Mouse (Mus musculus) E14TG2a.4 (cell line): ENCODE results near the gene Cdk20.

ENCODE experiments used
- H3K27me3 ChIP-seq: 2 replicates; pipeline ENCODE4 v1.6.1; 2014; ENCODE audit warnings: low read length, control low read depth; ENCODE audit not compliant: insufficient read depth
- H3K36me3 ChIP-seq: 2 replicates; pipeline ENCODE4 v1.6.1; 2014; ENCODE audit warnings: low read length, control low read depth; ENCODE audit not compliant: insufficient read depth
- H3K4me1 ChIP-seq: replicated peaks from 2 replicates; pipeline ENCODE4 v1.6.1; 2014; ENCODE audit warnings: low read depth, low read length, control low read depth
- H3K4me3 ChIP-seq: replicated peaks from 2 replicates; pipeline ENCODE4 v1.5.1; 2014; ENCODE audit warnings: mild to moderate bottlenecking, low read length
- H3K9me3 ChIP-seq: 2 replicates; pipeline ENCODE4 v1.6.1; 2014; ENCODE audit warnings: low read length, control low read depth
- CTCF ChIP-seq: conservative IDR thresholded peaks from 2 replicates; pipeline ENCODE4 v1.5.1; 2014; ENCODE audit warnings: low read length
- NANOG ChIP-seq: IDR thresholded peaks from 2 replicates; pipeline ENCODE4 v1.6.1; 2014; ENCODE audit warnings: borderline replicate concordance, low read length, mixed read lengths
- POU5F1 ChIP-seq: IDR thresholded peaks from 2 replicates; pipeline ENCODE4 v1.6.1; 2014; ENCODE audit warnings: low read length, borderline replicate concordance

The Cdk20 gene

GRCm38 (mm10) chr13:64402504-64402949 is 29.6 kb upstream of the Cdk20 start:
- H3K27me3 ChIP-seq = no peaks in the 10 kb centered on the region
- H3K36me3 ChIP-seq = no peaks in the 10 kb centered on the region
- H3K9me3 ChIP-seq = no peaks in the 10 kb centered on the region
- peaks cover 8% of the 10 kb centered on the region; the same call in 1 of the 2 replicates for H3K4me1 ChIP-seq
- no peak overlapping the region for H3K4me3 ChIP-seq
- TF ChIP-seq POU5F1 (no peak), NANOG (no peak), CTCF (no peak)

DNA sequence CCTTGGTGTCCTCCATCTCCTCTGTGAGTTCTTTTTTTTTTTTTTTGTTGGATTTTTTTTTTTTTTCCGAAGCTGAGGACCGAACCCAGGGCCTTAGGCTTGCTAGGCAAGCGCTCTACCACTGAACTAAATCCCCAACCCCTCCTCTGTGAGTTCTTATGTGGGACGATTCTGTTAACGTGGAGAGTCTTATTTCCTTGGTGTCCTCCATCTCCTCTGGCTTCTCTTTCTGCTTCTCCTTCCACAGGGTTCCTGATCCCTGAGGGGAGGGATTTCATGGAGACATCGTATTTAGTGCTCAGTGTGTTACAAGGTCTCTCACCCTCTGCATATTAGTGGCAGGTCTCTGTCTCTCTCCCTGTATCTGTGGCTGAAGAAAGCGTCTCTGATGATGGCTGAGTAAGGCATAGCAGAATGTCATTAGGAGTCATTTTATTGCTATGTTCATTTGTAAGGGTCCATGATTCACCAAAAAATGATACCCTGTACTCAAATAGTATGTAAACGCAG is 29.1 kb upstream of the Cdk20 start:
- no peaks in the 10 kb centered on the region for H3K36me3 ChIP-seq
- no peaks in the 10 kb centered on the region for H3K9me3 ChIP-seq
- no peak for TF ChIP-seq NANOG
- TF ChIP-seq POU5F1 = no peak
- TF ChIP-seq CTCF = no peak
- H3K27me3 ChIP-seq = no peaks in the 10 kb centered on the region
- H3K4me3 ChIP-seq = no peak overlapping the region
- H3K4me1 ChIP-seq = peaks cover 8% of the 10 kb centered on the region; the same call in 1 of the 2 replicates

DNA sequence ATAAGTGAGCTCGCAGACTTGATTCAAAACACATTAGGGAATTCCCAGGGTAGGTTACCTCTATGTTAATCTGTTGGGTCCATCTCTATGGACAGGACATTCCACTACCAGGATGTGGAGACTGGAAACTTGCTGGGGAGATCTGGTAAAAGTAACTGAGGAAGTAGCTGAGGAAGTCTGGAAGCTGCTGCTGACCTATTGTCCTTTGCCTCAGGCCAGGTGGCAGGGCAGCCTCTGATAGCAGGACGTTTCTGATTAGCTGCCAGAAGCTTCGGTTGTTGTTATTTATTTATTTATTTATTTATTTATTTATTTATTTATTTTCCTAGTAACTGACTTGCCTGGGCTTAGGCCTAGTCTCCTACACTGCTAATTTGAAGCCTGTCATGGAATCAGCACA is 28.6 kb upstream of the Cdk20 start:
- H3K36me3 ChIP-seq = no peaks in the 10 kb centered on the region
- TF ChIP-seq CTCF (no peak), NANOG (no peak), POU5F1 (no peak)

DNA sequence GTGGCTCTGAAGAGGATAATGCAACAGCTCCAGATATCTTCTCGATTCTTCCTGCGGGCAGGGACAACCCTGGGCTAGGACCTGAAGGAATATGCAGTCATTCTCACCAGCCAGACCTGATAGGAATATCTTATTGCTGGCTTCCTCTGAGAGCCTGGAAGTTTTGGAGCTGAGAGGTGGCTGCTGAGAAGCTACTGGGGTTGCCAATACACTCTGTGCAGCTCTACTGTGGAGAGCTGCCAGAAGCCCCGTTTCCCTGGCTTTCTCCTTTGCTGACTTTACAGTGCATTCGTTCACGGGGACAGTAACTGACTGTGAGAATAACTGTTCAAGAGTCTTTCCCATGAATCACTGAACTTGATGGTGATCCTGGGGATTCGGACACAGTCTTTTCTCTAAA is 26.6 kb upstream of the Cdk20 start:
- Histone ChIP-seq H3K27me3 (no peaks in the 10 kb centered on the region), H3K9me3 (no peaks in the 10 kb centered on the region), H3K4me1 (peaks cover 8% of the 10 kb centered on the region; the same call in 1 of the 2 replicates), H3K36me3 (no peaks in the 10 kb centered on the region), H3K4me3 (no peak overlapping the region)
- TF ChIP-seq POU5F1 (no peak), CTCF (no peak), NANOG (no peak)

More for the DNA sequence above, 28.6 kb upstream of the Cdk20 start:
- Histone ChIP-seq H3K4me1 (peaks cover 8% of the 10 kb centered on the region; the same call in 1 of the 2 replicates), H3K4me3 (no peak overlapping the region), H3K9me3 (no peaks in the 10 kb centered on the region), H3K27me3 (no peaks in the 10 kb centered on the region)

GRCm38 (mm10) chr13:64407992-64408391 is 24.1 kb upstream of the Cdk20 start:
- no peak for TF ChIP-seq POU5F1
- TF ChIP-seq CTCF = no peak
- TF ChIP-seq NANOG = no peak
- Histone ChIP-seq H3K27me3 (no peaks in the 10 kb centered on the region), H3K4me3 (no peak overlapping the region), H3K4me1 (no peaks in the 10 kb centered on the region), H3K36me3 (no peaks in the 10 kb centered on the region), H3K9me3 (no peaks in the 10 kb centered on the region)

DNA sequence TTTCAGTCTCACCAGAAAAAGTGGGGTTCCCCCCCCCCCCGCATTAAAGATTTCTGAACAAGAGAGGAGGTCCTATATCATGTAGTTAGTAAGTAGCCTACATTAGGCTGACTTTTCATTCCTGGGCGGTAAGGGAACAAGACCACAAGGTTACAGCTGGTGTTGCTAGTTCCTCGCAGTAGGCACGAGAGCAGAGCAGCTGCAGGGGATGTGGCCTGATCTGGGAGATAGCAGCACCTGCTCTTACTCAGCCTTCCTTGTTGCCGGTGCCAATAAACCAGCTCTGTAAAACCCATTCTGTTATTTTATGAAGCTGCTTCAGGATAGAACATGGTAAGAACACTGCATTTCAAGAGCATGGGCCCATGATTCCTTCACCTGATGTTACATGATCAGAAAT is 21.5 kb upstream of the Cdk20 start:
- Histone ChIP-seq H3K4me3 (no peak overlapping the region), H3K27me3 (no peaks in the 10 kb centered on the region), H3K9me3 (no peaks in the 10 kb centered on the region), H3K4me1 (no peaks in the 10 kb centered on the region), H3K36me3 (no peaks in the 10 kb centered on the region)
- TF ChIP-seq CTCF (no peak), POU5F1 (no peak), NANOG (no peak)

DNA sequence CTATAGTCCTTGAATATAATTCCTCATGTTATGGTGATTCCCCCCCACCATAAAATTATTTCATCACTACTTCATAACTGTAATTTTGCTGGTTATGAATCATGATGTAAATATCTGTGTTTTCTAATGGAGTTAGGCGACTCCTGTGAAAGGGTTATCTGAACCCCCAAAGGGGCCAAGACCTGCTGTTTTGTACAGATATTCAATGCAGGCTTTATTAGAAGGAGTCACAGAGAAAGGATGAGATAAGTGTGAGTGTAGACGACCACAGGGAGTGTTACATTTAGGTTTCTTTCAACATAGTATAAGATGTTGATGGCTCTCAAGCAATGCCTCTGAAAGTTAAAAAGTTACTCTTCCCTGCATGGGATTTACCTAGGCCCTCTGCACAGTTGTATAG is 20.8 kb upstream of the Cdk20 start:
- no peak for TF ChIP-seq CTCF
- no peak for TF ChIP-seq POU5F1
- TF ChIP-seq NANOG = no peak
- no peaks in the 10 kb centered on the region for H3K4me1 ChIP-seq

DNA sequence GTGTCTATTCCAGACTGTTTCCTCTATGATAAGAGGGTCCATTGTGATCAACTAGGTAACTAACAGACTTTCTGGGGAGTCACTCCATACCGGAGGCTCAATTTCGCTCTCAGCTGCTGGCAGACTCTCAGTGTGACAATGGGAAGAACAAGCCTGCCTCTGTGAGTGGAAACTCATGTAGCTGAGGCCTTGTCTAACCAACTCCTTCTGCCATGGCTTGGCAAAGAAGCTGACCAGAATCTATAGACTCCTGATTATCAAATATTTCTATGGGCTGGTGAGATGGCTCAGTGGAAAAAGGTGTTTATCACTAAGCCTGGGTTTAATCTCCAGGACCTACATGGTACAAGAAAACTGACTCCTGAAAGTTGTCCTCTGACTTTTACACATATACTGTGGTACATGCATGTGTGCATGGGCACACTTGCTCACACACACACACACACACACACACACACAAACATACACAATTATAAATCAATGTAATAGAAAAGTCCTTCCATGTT is 19.3 kb upstream of the Cdk20 start:
- Histone ChIP-seq H3K27me3 (no peaks in the 10 kb centered on the region), H3K9me3 (no peaks in the 10 kb centered on the region), H3K4me3 (no peak overlapping the region), H3K36me3 (no peaks in the 10 kb centered on the region), H3K4me1 (no peaks in the 10 kb centered on the region)
- TF ChIP-seq CTCF = no peak
- no peak for TF ChIP-seq POU5F1
- TF ChIP-seq NANOG = no peak

More for the DNA sequence above, 20.8 kb upstream of the Cdk20 start:
- no peaks in the 10 kb centered on the region for H3K36me3 ChIP-seq
- H3K27me3 ChIP-seq = no peaks in the 10 kb centered on the region
- no peak overlapping the region for H3K4me3 ChIP-seq
- no peaks in the 10 kb centered on the region for H3K9me3 ChIP-seq

GRCm38 (mm10) chr13:64415659-64416058 is 16.5 kb upstream of the Cdk20 start:
- no peaks in the 10 kb centered on the region; the same call in 1 of the 2 replicates for H3K4me1 ChIP-seq
- no peaks in the 10 kb centered on the region for H3K27me3 ChIP-seq
- H3K4me3 ChIP-seq = no peak overlapping the region
- H3K9me3 ChIP-seq = no peaks in the 10 kb centered on the region
- TF ChIP-seq POU5F1 (no peak), NANOG (no peak), CTCF (no peak)
- H3K36me3 ChIP-seq = no peaks in the 10 kb centered on the region
